ENCODE assay signal across 23 mouse cellular contexts in genomic region chr7:51377584-51377983, GRCm38 (mm10).
"Had no signal": no experiment of that assay in that cellular context is flagged by ENCODE, and none has a peak within 500 bp of the region (broad histone marks: within the 10 kb centered on the region; RNA-seq: fewer than 3 reads in every experiment).

No protein-coding gene starts in this region.

- H3K9ac ChIP-seq: forebrain, postnatal 0 days; heart, embryonic 13.5 days; heart, embryonic 15.5 days; hindbrain, embryonic 13.5 days; hindbrain, embryonic 15.5 days; limb, embryonic 13.5 days; limb, embryonic 15.5 days had no signal

- ATAC-seq: forebrain, postnatal 0 days; hindbrain, postnatal 0 days; intestine, embryonic 16.5 days had no signal

- H3K27ac ChIP-seq: heart, adult 2 months; heart, embryonic 13.5 days; heart, embryonic 15.5 days; hindbrain, embryonic 13.5 days; hindbrain, embryonic 15.5 days; hindbrain, postnatal 0 days; limb, embryonic 13.5 days; limb, embryonic 15.5 days had no signal

- DNase-seq: forebrain, postnatal 0 days; gastrocnemius, postnatal 14 days; gastrocnemius, postnatal 36 days; heart, adult 11 months; heart, adult 2 months; heart, postnatal 14 days; heart, postnatal 36 days; kidney, adult 11 months; kidney, adult 8-10 months; kidney, postnatal 14 days; kidney, postnatal 36 days; layer of hippocampus, adult 9-11 months; layer of hippocampus, postnatal 36 days; left cerebral cortex, postnatal 4 days had no signal

- H3K4me3 ChIP-seq: heart, adult 2 months; heart, embryonic 13.5 days; heart, embryonic 15.5 days; hindbrain, embryonic 13.5 days; hindbrain, embryonic 15.5 days; limb, embryonic 13.5 days; limb, embryonic 15.5 days had no signal

- H3K4me2 ChIP-seq: heart, embryonic 11.5 days; heart, embryonic 13.5 days; heart, embryonic 15.5 days; hindbrain, embryonic 13.5 days; hindbrain, embryonic 15.5 days; limb, embryonic 13.5 days; limb, embryonic 15.5 days had no signal

- H3K27me3 ChIP-seq: heart, embryonic 13.5 days; heart, embryonic 15.5 days; hindbrain, embryonic 13.5 days; hindbrain, embryonic 15.5 days; limb, embryonic 13.5 days; limb, embryonic 15.5 days had no signal

- H3K4me1 ChIP-seq: heart, embryonic 13.5 days; heart, embryonic 15.5 days; hindbrain, embryonic 13.5 days; hindbrain, embryonic 15.5 days; limb, embryonic 13.5 days; limb, embryonic 15.5 days had no signal

- H3K36me3 ChIP-seq: heart, embryonic 13.5 days; heart, embryonic 15.5 days; hindbrain, embryonic 13.5 days; hindbrain, embryonic 15.5 days; limb, embryonic 13.5 days; limb, embryonic 15.5 days had no signal

- H3K9me3 ChIP-seq: heart, embryonic 13.5 days; heart, embryonic 15.5 days; hindbrain, embryonic 13.5 days; limb, embryonic 13.5 days; limb, embryonic 15.5 days had no signal
